Mouse (Mus musculus) limb, embryonic 12.5 days (tissue): ENCODE measurements around the gene Creb5. TPM values are rescaled to one million over a fixed set of nuclear protein-coding genes. Genes with fewer than 3 reads are reported as not detected.

Experiments
- ATAC-seq: fragments of 200-750 bp; cut with Nextera tagmentation; 2 replicates; pipeline ENCODE4 v1.8.0; 2017; ENCODE audit warnings: low read depth, moderate TSS enrichment; ENCODE audit not compliant: insufficient number of reproducible peaks, insufficient read depth, low FRiP score, low TSS enrichment
- H3K27ac ChIP-seq: fragments of 300-500 bp; sonication (generic); 2 replicates; pipeline ENCODE4 v1.5.1; 2016; ENCODE audit warnings: mild to moderate bottlenecking, moderate library complexity
- H3K27me3 ChIP-seq: fragments of 300-500 bp; sonication (generic); 2 replicates; pipeline ENCODE4 v1.6.1; 2016; ENCODE audit warnings: mild to moderate bottlenecking, moderate library complexity
- H3K36me3 ChIP-seq: fragments of 300-500 bp; sonication (generic); 2 replicates; pipeline ENCODE4 v1.6.1; 2016; ENCODE audit warnings: mild to moderate bottlenecking, moderate library complexity
- H3K4me1 ChIP-seq: fragments of 300-500 bp; sonication (generic); replicated peaks from 2 replicates; pipeline ENCODE4 v1.6.1; 2016
- H3K4me2 ChIP-seq: fragments of 300-500 bp; sonication (generic); 2 replicates; pipeline ENCODE4 v1.6.1; 2016; ENCODE audit warnings: mild to moderate bottlenecking, moderate library complexity
- H3K4me3 ChIP-seq: fragments of 300-500 bp; sonication (generic); replicated peaks from 2 replicates; pipeline ENCODE4 v1.5.1; 2016; ENCODE audit warnings: mild to moderate bottlenecking
- H3K9ac ChIP-seq: fragments of 300-500 bp; sonication (generic); replicated peaks from 2 replicates; pipeline ENCODE4 v1.6.1; 2016; ENCODE audit warnings: mild to moderate bottlenecking, moderate library complexity
- H3K9me3 ChIP-seq: fragments of 300-500 bp; sonication (generic); 2 replicates; pipeline ENCODE4 v1.6.1; 2016; ENCODE audit warnings: mild to moderate bottlenecking, moderate library complexity
- WGBS: fragments of 180-500 bp; shearing (Covaris S2); methylation state at CpG from one replicate; pipeline ENCODE4 v1.1.7; 2016; 5-methylcytosine and 5-hydroxymethylcytosine counted together
- polyA plus RNA-seq: library from polyadenylated mRNA; unstranded; fragments of >200 nt; fragmentation: Nextera tagmentation; extraction: Ambion mirVana; gene quantifications from 2 replicates; pipeline ENCODE4 v1.2.1, GENCODE M21; 2016

Gene Creb5
- polyA plus RNA-seq, result 60.5 and 84.2 TPM in 2 replicates

GRCm38 (mm10) chr6:53287038-53287561 is at the start of gene Creb5:
Creb5 (plus strand) TSS chr6:53287270.
- H3K4me1 ChIP-seq, result peaks cover 33% of the 10 kb centered on the region
- no peaks in the 10 kb centered on the region for H3K9me3 ChIP-seq
- H3K36me3 ChIP-seq, result no peaks in the 10 kb centered on the region
- ATAC-seq, result peak; percentile 87
- H3K27me3 ChIP-seq, result peaks cover 36% of the 10 kb centered on the region
- H3K4me2 ChIP-seq, result peak within 1 kb of the TSS; percentile 92
- H3K9ac ChIP-seq, result peak within 1 kb of the TSS; percentile 85
- peak within 1 kb of the TSS; percentile 79 for H3K27ac ChIP-seq
- under 1% methylated on average over 45 of the region's 45 CpGs for WGBS
- peak within 1 kb of the TSS; percentile 78 for H3K4me3 ChIP-seq

- Histone ChIP-seq H3K36me3 (no peaks in the 10 kb centered on the region), H3K4me1 (peaks cover 11% of the 10 kb centered on the region; the same call in 1 of the 2 replicates), H3K27ac (no peak overlapping the region), H3K9me3 (no peaks in the 10 kb centered on the region), H3K9ac (no peak overlapping the region), H3K4me3 (no peak overlapping the region), H3K27me3 (no peaks in the 10 kb centered on the region), H3K4me2 (no peak overlapping the region)
- 92% methylated on average over 3 of the region's 3 CpGs for WGBS
- no peak for ATAC-seq
These were observed 27.2 kb upstream of the Creb5 start for GRCm38 (mm10) chr6:53259841-53260240.

GRCm38 (mm10) chr6:53262401-53262800 is 24.7 kb upstream of the Creb5 start:
- no peak for ATAC-seq
- Histone ChIP-seq H3K4me3 (no peak overlapping the region), H3K27me3 (0 out of 2 replicates have a peak, but pooled peaks cover 2% of the 10 kb centered on the region), H3K36me3 (no peaks in the 10 kb centered on the region), H3K9ac (no peak overlapping the region), H3K27ac (no peak overlapping the region), H3K4me2 (no peak overlapping the region), H3K9me3 (no peaks in the 10 kb centered on the region), H3K4me1 (peaks cover 27% of the 10 kb centered on the region)
- WGBS, result 72% methylated on average over 11 of the region's 11 CpGs

- Histone ChIP-seq H3K9me3 (no peaks in the 10 kb centered on the region), H3K27me3 (0 out of 2 replicates have a peak, but pooled peaks cover 2% of the 10 kb centered on the region), H3K4me2 (peak overlapping the region; percentile 17; the same call in 1 of the 2 replicates), H3K4me3 (no peak overlapping the region), H3K36me3 (no peaks in the 10 kb centered on the region), H3K9ac (no peak overlapping the region), H3K27ac (no peak overlapping the region), H3K4me1 (peaks cover 50% of the 10 kb centered on the region)
- 34% methylated on average over 7 of the region's 7 CpGs for WGBS
- no peak for ATAC-seq
These were observed 20.0 kb upstream of the Creb5 start for GRCm38 (mm10) chr6:53267036-53267435.

GRCm38 (mm10) chr6:53267732-53268505 is 19.2 kb upstream of the Creb5 start:
- Histone ChIP-seq H3K27ac (peak overlapping the region; percentile 37), H3K36me3 (no peaks in the 10 kb centered on the region), H3K4me2 (peak overlapping the region; percentile 39)

GRCm38 (mm10) chr6:53271216-53271615 is 15.9 kb upstream of the Creb5 start:
- no peaks in the 10 kb centered on the region for H3K9me3 ChIP-seq
- no peak overlapping the region for H3K9ac ChIP-seq
- peaks cover 35% of the 10 kb centered on the region for H3K4me1 ChIP-seq
- no peak overlapping the region for H3K4me2 ChIP-seq
- no peak overlapping the region for H3K27ac ChIP-seq
- no peaks in the 10 kb centered on the region for H3K36me3 ChIP-seq
- no peak overlapping the region for H3K4me3 ChIP-seq
- ATAC-seq, result no peak
- H3K27me3 ChIP-seq, result no peaks in the 10 kb centered on the region
- 40% methylated on average over 3 of the region's 3 CpGs for WGBS

More at GRCm38 (mm10) chr6:53267732-53268505, 19.2 kb upstream of the Creb5 start:
- no peaks in the 10 kb centered on the region for H3K9me3 ChIP-seq
- H3K4me3 ChIP-seq, result no peak overlapping the region
- ATAC-seq, result no peak
- H3K4me1 ChIP-seq, result peaks cover 41% of the 10 kb centered on the region
- H3K9ac ChIP-seq, result no peak overlapping the region
- H3K27me3 ChIP-seq, result 0 out of 2 replicates have a peak, but pooled peaks cover 2% of the 10 kb centered on the region
- WGBS, result 17% methylated on average over 12 of the region's 12 CpGs

GRCm38 (mm10) chr6:53271636-53272035 is 15.4 kb upstream of the Creb5 start:
- no peaks in the 10 kb centered on the region for H3K9me3 ChIP-seq
- no peak overlapping the region for H3K27ac ChIP-seq
- ATAC-seq, result no peak
- H3K4me2 ChIP-seq, result no peak overlapping the region
- peaks cover 31% of the 10 kb centered on the region for H3K4me1 ChIP-seq
- H3K36me3 ChIP-seq, result no peaks in the 10 kb centered on the region
- 0 out of 2 replicates have a peak, but pooled peaks cover 3% of the 10 kb centered on the region for H3K27me3 ChIP-seq
- no peak overlapping the region for H3K4me3 ChIP-seq
- 38% methylated on average over 4 of the region's 4 CpGs for WGBS
- no peak overlapping the region for H3K9ac ChIP-seq

- peak overlapping the region; percentile 85 for H3K9ac ChIP-seq
- no peaks in the 10 kb centered on the region for H3K9me3 ChIP-seq
- no peaks in the 10 kb centered on the region for H3K36me3 ChIP-seq
- peak; percentile 8; the same call in 1 of the 2 replicates for ATAC-seq
- peaks cover 36% of the 10 kb centered on the region for H3K27me3 ChIP-seq
- peak overlapping the region; percentile 92 for H3K4me2 ChIP-seq
- no peak overlapping the region for H3K27ac ChIP-seq
- H3K4me1 ChIP-seq, result peaks cover 33% of the 10 kb centered on the region
- WGBS, result 1% methylated on average over 20 of the region's 20 CpGs
- H3K4me3 ChIP-seq, result peak overlapping the region; percentile 78
These were observed 557 bp upstream of the Creb5 start for GRCm38 (mm10) chr6:53286389-53287037.

- peak; percentile 53 for ATAC-seq
- peaks cover 36% of the 10 kb centered on the region for H3K27me3 ChIP-seq
- peak overlapping the region; percentile 79 for H3K27ac ChIP-seq
- H3K36me3 ChIP-seq, result no peaks in the 10 kb centered on the region
- H3K4me2 ChIP-seq, result peak overlapping the region; percentile 92
- peak overlapping the region; percentile 85 for H3K9ac ChIP-seq
- peak overlapping the region; percentile 78 for H3K4me3 ChIP-seq
- H3K9me3 ChIP-seq, result no peaks in the 10 kb centered on the region
- WGBS, result under 1% methylated on average over 63 of the region's 63 CpGs
- H3K4me1 ChIP-seq, result peaks cover 35% of the 10 kb centered on the region
These were observed 702 bp downstream of the Creb5 start for GRCm38 (mm10) chr6:53287562-53288381.

- Histone ChIP-seq H3K27me3 (peaks cover 30% of the 10 kb centered on the region), H3K27ac (peak overlapping the region; percentile 62), H3K4me1 (peaks cover 44% of the 10 kb centered on the region), H3K9me3 (no peaks in the 10 kb centered on the region), H3K9ac (peak overlapping the region; percentile 85), H3K36me3 (no peaks in the 10 kb centered on the region), H3K4me3 (peak overlapping the region; percentile 78), H3K4me2 (peak overlapping the region; percentile 92)
- WGBS, result 3% methylated on average over 24 of the region's 24 CpGs
- no peak for ATAC-seq
These were observed 1.8 kb downstream of the Creb5 start for GRCm38 (mm10) chr6:53288584-53289558.
